Mouse (Mus musculus): ENCODE data around the gene Apol7a. TPM values are rescaled to one million over a fixed set of nuclear protein-coding genes. Genes with fewer than 3 reads are reported as not detected.
"Not testable (repeated sequence)": the region's sequence is repeated elsewhere in the genome, so short reads cannot be mapped to it uniquely, and the experiment has no call there.

Apol7a gene
- polyA plus RNA-seq, 1 experiment = not detected

DNA sequence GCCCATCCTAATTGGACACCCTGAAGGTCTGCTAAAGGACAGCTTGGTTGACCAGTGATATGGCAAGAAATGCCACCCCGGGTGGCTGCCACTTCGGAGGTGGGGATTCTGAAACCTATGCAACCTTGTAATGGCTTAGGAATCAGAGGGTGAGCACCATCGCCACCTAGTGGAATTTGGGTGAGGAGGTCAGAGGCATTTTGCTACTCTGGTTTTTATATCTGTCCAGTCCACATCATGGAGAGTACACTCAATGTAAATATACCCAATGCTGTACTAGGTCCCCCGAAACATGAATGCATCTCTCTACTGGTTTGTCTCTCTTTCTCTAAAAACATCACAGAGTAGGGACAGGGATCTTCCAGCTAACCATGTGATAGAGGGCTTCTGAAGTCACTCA is 13.8 kb upstream of the Apol7a start:
- not testable (repeated sequence) for DNase-seq; H3K27ac ChIP-seq (ENCODE audit: insufficient read depth, low read depth, low read length); H3K4me1 ChIP-seq (ENCODE audit: control insufficient read depth, insufficient read depth, low read length); H3K27me3 ChIP-seq (replicated peaks; ENCODE audit: control insufficient read depth, insufficient read depth, low read length); H3K36me3 ChIP-seq (ENCODE audit: control insufficient read depth, insufficient read depth, low read length); H3K4me3 ChIP-seq (ENCODE audit: insufficient read depth, low read depth, low read length)
- peak; percentile 44 for TF ChIP-seq CTCF (conservative IDR thresholded peaks at IDR 0.05; ENCODE audit: insufficient read depth, insufficient read length, low read depth, low read length)
- 20% methylated on average over 4 of the region's 4 CpGs for WGBS

DNA sequence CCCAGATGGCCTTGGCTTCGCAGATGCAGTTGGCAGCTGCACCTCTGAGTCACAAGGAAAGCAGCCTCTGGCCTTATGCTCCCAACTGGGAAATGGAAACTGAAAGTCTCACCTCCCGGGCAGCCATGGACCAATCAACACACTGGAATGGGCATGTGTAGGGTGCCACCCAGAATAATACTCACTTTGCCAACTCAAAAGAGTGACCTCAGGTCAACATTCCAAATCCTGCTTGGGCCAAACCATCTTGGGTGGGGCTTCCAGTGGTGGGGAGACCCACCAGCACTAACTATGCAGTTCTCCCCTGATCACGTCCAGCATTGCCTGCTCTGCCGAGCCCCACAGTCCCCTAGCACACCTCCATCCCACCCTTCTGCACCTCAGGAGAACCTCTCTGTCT is 12.1 kb upstream of the Apol7a start, which contains the start of gene Apol9a:
TSS of gene Apol9a (minus strand) at position 101 of the 400 bp plus-strand sequence.
- H3K4me1 ChIP-seq (ENCODE audit: control insufficient read depth, insufficient read depth, low read length) = not testable (repeated sequence)

DNA sequence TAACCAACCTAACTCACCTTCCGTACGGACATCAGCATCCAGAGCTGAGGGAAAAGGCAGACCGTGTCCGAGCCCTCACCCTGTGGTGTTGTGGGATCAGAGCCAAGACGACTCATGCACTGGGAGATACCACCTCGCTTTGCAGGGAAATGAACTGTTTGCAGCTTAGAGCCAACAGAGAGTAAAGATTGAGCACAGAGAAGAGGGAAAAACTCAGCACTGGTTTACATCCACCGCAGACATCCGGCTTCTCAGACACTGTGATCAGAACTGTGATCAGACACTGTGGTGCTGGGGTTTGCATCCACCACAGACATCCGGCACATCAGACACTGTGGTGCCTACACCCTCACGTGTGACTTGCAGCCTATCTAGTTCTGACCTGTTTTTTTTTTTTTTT is 7.5 kb upstream of the Apol7a start:
- whole genome bisulfite sequencing = 68% methylated on average over 10 of the region's 10 CpGs
- DNase-seq; H3K4me1 ChIP-seq (ENCODE audit: control insufficient read depth, insufficient read depth, low read length); H3K4me3 ChIP-seq (ENCODE audit: insufficient read depth, low read depth, low read length); H3K27me3 ChIP-seq (replicated peaks; ENCODE audit: control insufficient read depth, insufficient read depth, low read length); H3K27ac ChIP-seq (ENCODE audit: insufficient read depth, low read depth, low read length); H3K36me3 ChIP-seq (ENCODE audit: control insufficient read depth, insufficient read depth, low read length): not testable (repeated sequence)

More for the DNA sequence above, 12.1 kb upstream of the Apol7a start, which contains the start of gene Apol9a:
- not testable (repeated sequence) for H3K36me3 ChIP-seq (ENCODE audit: control insufficient read depth, insufficient read depth, low read length); H3K4me3 ChIP-seq (ENCODE audit: insufficient read depth, low read depth, low read length); H3K27ac ChIP-seq (ENCODE audit: insufficient read depth, low read depth, low read length); DNase-seq; H3K27me3 ChIP-seq (replicated peaks; ENCODE audit: control insufficient read depth, insufficient read depth, low read length)
- WGBS = 85% methylated on average over 2 of the region's 4 CpGs

DNA sequence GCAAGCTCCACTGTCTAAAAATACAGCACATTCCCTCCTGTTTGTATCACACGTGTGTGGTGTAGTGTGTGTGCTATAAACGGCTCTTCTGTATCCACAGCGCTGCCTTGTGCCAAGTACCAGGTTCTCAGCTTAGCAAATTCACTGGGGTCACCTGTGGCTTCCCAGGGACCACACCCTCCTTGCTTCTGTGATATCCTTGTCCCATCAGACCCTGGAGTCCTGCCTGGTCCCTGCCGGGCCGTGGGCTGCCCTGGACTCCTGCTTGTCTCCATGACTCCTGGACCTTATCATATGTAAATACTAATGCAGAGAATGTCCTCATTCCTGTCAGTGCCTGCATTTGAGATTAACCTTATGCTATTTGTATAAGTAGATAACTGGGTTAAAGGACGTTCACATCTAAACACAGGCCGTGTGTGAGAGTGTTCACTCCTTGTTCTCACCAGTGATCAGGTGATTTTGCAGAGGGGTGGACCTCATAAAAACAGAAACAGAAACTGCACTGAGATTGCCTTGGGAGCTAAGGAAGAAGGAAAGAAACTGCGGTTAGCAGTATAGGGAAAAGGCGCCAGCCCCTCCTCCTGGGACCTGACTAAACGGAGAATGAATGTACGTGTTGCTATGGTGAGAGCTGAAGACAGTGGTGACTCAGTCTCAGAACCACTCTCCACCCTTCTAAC is 1.3 kb downstream of the Apol7a start:
- not testable (repeated sequence) for DNase-seq; H3K36me3 ChIP-seq (ENCODE audit: control insufficient read depth, insufficient read depth, low read length); H3K27me3 ChIP-seq (replicated peaks; ENCODE audit: control insufficient read depth, insufficient read depth, low read length); H3K4me3 ChIP-seq (ENCODE audit: insufficient read depth, low read depth, low read length); H3K27ac ChIP-seq (ENCODE audit: insufficient read depth, low read depth, low read length); H3K4me1 ChIP-seq (ENCODE audit: control insufficient read depth, insufficient read depth, low read length)
- WGBS = 70% methylated on average over 11 of the region's 11 CpGs

DNA sequence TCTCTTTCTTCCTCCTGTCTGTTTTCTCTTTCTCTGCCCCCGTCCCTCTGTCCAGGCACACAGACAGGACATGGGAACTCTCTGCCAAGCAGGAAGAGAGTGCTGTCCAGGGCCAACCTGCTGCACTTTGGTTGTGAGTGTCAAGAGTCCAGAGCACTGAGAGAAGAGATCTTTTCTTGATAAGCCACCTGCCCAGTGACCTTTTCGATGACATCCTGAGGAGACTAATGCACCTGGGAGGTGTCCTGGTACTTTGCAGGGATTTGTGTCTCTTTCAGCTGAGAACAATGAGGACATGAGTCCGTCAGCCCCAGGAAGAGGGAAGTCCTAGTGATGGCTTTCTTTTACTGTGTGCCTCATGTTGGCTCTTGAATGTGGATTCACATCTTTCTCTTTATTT is 5.1 kb downstream of the Apol7a start:
- 67% methylated on average over 3 of the region's 3 CpGs for WGBS
- not testable (repeated sequence) for H3K27ac ChIP-seq (ENCODE audit: insufficient read depth, low read depth, low read length); DNase-seq

DNA sequence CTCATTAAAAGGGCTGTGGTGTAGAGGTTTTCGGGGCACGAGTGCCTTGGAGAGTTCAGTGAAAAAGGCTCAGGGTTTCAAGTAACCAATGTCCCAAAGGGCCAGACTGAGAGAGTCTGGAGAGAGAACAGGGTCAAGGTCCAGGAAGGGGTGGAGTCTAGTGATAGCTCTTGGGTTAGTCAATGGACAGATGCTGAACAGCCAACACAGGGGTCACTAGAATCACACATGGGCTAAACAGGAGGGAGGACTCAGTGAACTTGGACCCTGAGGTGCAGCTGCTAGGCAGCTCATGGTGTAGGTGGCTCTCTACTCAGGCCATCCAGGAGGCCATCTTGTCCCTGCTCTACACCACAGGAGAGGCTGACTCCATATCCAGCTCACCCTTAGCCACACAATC is 11.4 kb downstream of the Apol7a start:
- no peak overlapping the region for H3K27ac ChIP-seq (ENCODE audit: insufficient read depth, low read depth, low read length)
- H3K27me3 ChIP-seq (replicated peaks; ENCODE audit: control insufficient read depth, insufficient read depth, low read length) = no peaks in the 10 kb centered on the region
- H3K4me3 ChIP-seq (ENCODE audit: insufficient read depth, low read depth, low read length) = no peak overlapping the region
- TF ChIP-seq POLR2A (IDR thresholded peaks at IDR 0.05; ENCODE audit: low read depth, low read length) = no peak
- no peak for TF ChIP-seq CTCF (conservative IDR thresholded peaks at IDR 0.05; ENCODE audit: insufficient read depth, insufficient read length, low read depth, low read length)
- peak; percentile 87 for DNase-seq
- H3K36me3 ChIP-seq (ENCODE audit: control insufficient read depth, insufficient read depth, low read length) = no peaks in the 10 kb centered on the region
- 55% methylated on average over 2 of the region's 2 CpGs for WGBS
- no peaks in the 10 kb centered on the region for H3K4me1 ChIP-seq (ENCODE audit: control insufficient read depth, insufficient read depth, low read length)

More for the DNA sequence above, 5.1 kb downstream of the Apol7a start:
- not testable (repeated sequence) for H3K4me1 ChIP-seq (ENCODE audit: control insufficient read depth, insufficient read depth, low read length); H3K27me3 ChIP-seq (replicated peaks; ENCODE audit: control insufficient read depth, insufficient read depth, low read length); H3K4me3 ChIP-seq (ENCODE audit: insufficient read depth, low read depth, low read length); H3K36me3 ChIP-seq (ENCODE audit: control insufficient read depth, insufficient read depth, low read length)

DNA sequence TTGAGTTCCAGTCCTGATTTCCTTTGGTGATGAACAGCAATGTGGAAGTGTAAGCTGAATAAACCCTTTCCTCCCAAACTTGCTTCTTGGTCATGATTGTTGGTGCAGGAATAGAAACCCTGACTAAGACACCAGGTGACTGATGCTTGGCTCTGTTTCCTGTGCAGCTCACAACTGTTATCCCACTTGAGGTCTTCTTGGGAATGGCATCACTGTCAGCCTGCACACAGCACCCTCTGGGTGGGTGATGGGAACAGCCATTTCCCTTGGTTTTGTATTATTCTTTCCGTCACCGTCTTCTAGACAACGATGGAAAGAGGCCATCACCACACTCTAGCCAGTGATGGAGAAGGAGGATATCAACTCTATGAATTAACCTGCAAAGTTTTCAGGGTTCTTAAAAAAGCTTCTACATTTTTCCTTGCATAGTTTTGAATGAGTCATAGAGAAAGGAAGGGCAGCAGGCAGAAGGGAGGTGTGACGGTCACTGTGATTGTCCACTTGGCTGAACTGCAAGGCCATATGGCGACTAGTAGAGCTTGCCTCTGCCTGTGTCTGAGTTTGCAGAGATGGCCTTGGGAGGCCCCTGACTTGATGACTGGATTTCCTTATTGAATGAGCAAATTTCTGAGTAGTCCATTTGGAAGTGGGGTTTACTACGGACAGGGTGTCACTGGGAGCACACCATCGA is 14.4 kb downstream of the Apol7a start:
- Histone ChIP-seq H3K36me3 (ENCODE audit: control insufficient read depth, insufficient read depth, low read length) (no peaks in the 10 kb centered on the region), H3K4me1 (ENCODE audit: control insufficient read depth, insufficient read depth, low read length) (no peaks in the 10 kb centered on the region), H3K4me3 (ENCODE audit: insufficient read depth, low read depth, low read length) (no peak overlapping the region), H3K27me3 (replicated peaks; ENCODE audit: control insufficient read depth, insufficient read depth, low read length) (no peaks in the 10 kb centered on the region), H3K27ac (ENCODE audit: insufficient read depth, low read depth, low read length) (no peak overlapping the region)
- WGBS = 91% methylated on average over 7 of the region's 7 CpGs
- no peak for DNase-seq
- TF ChIP-seq CTCF (conservative IDR thresholded peaks at IDR 0.05; ENCODE audit: insufficient read depth, insufficient read length, low read depth, low read length) (no peak), POLR2A (IDR thresholded peaks at IDR 0.05; ENCODE audit: low read depth, low read length) (no peak)

DNA sequence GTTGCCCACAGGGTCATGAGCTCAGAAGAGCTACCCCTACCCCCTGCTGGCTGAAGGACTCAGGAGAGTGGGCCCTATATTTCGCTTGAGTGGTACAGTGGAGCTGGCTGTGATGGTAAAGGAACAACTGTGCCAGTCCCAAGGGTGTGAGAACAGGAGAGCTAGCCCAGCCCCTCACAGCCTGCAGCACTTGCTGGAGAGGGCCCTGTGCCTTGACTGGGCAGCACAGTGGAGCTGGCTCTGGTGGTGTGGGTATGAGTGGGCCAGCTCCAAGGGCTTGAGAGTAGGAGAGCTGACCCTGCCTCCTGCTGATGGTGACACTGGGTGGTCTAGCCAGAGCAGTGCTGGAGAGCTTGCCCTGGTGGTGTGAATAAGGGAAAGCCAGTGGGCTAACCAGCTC is 16.0 kb downstream of the Apol7a start:
- H3K27ac ChIP-seq (ENCODE audit: insufficient read depth, low read depth, low read length) = no peak overlapping the region
- no peaks in the 10 kb centered on the region for H3K4me1 ChIP-seq (ENCODE audit: control insufficient read depth, insufficient read depth, low read length)
- H3K4me3 ChIP-seq (ENCODE audit: insufficient read depth, low read depth, low read length) = no peak overlapping the region
- H3K36me3 ChIP-seq (ENCODE audit: control insufficient read depth, insufficient read depth, low read length) = no peaks in the 10 kb centered on the region
- TF ChIP-seq POLR2A (IDR thresholded peaks at IDR 0.05; ENCODE audit: low read depth, low read length) (no peak), CTCF (conservative IDR thresholded peaks at IDR 0.05; ENCODE audit: insufficient read depth, insufficient read length, low read depth, low read length) (no peak; the same call in 1 of the 2 replicates)
- no peak for DNase-seq
- WGBS = 86% methylated on average over 1 of the region's 1 CpGs
- no peaks in the 10 kb centered on the region for H3K27me3 ChIP-seq (replicated peaks; ENCODE audit: control insufficient read depth, insufficient read depth, low read length)

Data from kidney, adult 2 months (tissue).